Mouse (Mus musculus) stomach, embryonic 14.5 days (tissue): ENCODE measurements at regions not wholly inside any gene's neighbourhood (a gene's known extent, or its start where the extent isn't known, plus 50 kb on each side); places are given as distances from the start of the nearest gene placed in this dataset.
A peak's percentile ranks its signal among the peaks of the same experiment; 100 is the strongest.
"Not testable (repeated sequence)": the region's sequence is repeated elsewhere in the genome, so short reads cannot be mapped to it uniquely, and the experiment has no call there.

Experiments used
- ATAC-seq: fragments of 200-750 bp; cut with Nextera tagmentation; 2 replicates; pipeline ENCODE4 v1.8.0; 2017; ENCODE audit warnings: low read depth, moderate TSS enrichment; ENCODE audit not compliant: insufficient number of reproducible peaks, insufficient read depth, low FRiP score
- H3K27ac ChIP-seq: fragments of 300-500 bp; sonication (generic); 2 replicates; pipeline ENCODE4 v1.5.1; 2014; ENCODE audit warnings: mild to moderate bottlenecking, low read length, moderate library complexity, mixed read lengths
- H3K27me3 ChIP-seq: fragments of 300-500 bp; sonication (generic); 2 replicates; pipeline ENCODE4 v1.6.1; 2014; ENCODE audit warnings: low read length, control low read depth, mixed read lengths; ENCODE audit not compliant: control insufficient read depth, insufficient read depth
- H3K36me3 ChIP-seq: fragments of 300-500 bp; sonication (generic); 2 replicates; pipeline ENCODE4 v1.6.1; 2014; ENCODE audit warnings: mild to moderate bottlenecking, control low read depth, low read length, moderate library complexity, mixed read lengths; ENCODE audit not compliant: control insufficient read depth, insufficient read depth
- H3K4me1 ChIP-seq: fragments of 300-500 bp; sonication (generic); 2 replicates; pipeline ENCODE4 v1.6.1; 2014; ENCODE audit warnings: low read length, control low read depth, mixed read lengths; ENCODE audit not compliant: control insufficient read depth, insufficient read depth
- H3K4me2 ChIP-seq: fragments of 300-500 bp; sonication (generic); replicated peaks from 2 replicates; pipeline ENCODE4 v1.6.1; 2014; ENCODE audit warnings: low read depth, low read length, control low read depth
- H3K4me3 ChIP-seq: fragments of 300-500 bp; sonication (generic); 2 replicates; pipeline ENCODE4 v1.5.1; 2014; ENCODE audit warnings: low read depth, low read length, control low read depth
- H3K9ac ChIP-seq: fragments of 300-500 bp; sonication (generic); replicated peaks from 2 replicates; pipeline ENCODE4 v1.6.1; 2014; ENCODE audit warnings: low read depth, mild to moderate bottlenecking, control low read depth, low read length, moderate library complexity, mixed read lengths
- H3K9me3 ChIP-seq: fragments of 300-500 bp; sonication (generic); 2 replicates; pipeline ENCODE4 v1.6.1; 2016; ENCODE audit warnings: low read depth, low read length, control low read depth; ENCODE audit not compliant: control insufficient read depth
- WGBS: fragments of 180-500 bp; shearing (Covaris S2); extraction: QIAGEN DNeasy Blood & Tissue Kit; methylation state at CpG from one replicate; pipeline ENCODE4 v1.1.7; 2014; 5-methylcytosine and 5-hydroxymethylcytosine counted together

GRCm38 (mm10) chr8:19976461-19976860, 73.3 kb downstream of the Gm31371 start:
- not testable (repeated sequence) for H3K4me3 ChIP-seq, H3K4me1 ChIP-seq, H3K27ac ChIP-seq, H3K27me3 ChIP-seq, H3K4me2 ChIP-seq, ATAC-seq, H3K9me3 ChIP-seq, H3K9ac ChIP-seq, H3K36me3 ChIP-seq

GRCm38 (mm10) chr8:19979536-19980345, 76.5 kb downstream of the Gm31371 start:
- ATAC-seq: peak; percentile 93
- Histone ChIP-seq H3K36me3 (no peaks in the 10 kb centered on the region), H3K4me2 (peak overlapping the region; percentile 66), H3K4me1 (no peaks in the 10 kb centered on the region), H3K9me3 (no peaks in the 10 kb centered on the region; the same call in 1 of the 2 replicates), H3K9ac (peak overlapping the region; percentile 52), H3K27me3 (no peaks in the 10 kb centered on the region), H3K27ac (no peak overlapping the region), H3K4me3 (peak overlapping the region; percentile 45)
- 6% methylated on average over 42 of the region's 42 CpGs for WGBS

- WGBS: 20% methylated on average over 26 of the region's 26 CpGs
- not testable (repeated sequence) for H3K4me1 ChIP-seq, H3K27me3 ChIP-seq, H3K27ac ChIP-seq, H3K36me3 ChIP-seq, H3K9me3 ChIP-seq
- peak overlapping the region; percentile 52 for H3K9ac ChIP-seq
- peak overlapping the region; percentile 66 for H3K4me2 ChIP-seq
- H3K4me3 ChIP-seq: peak overlapping the region; percentile 45
- ATAC-seq: 0 out of 2 replicates have a peak, but pooled peaks have one; percentile 23
Measured at GRCm38 (mm10) chr8:19980346-19980726, 77.1 kb downstream of the Gm31371 start.

GRCm38 (mm10) chr8:20008106-20008505, 104.9 kb downstream of the Gm31371 start:
- WGBS: 82% methylated on average over 3 of the region's 3 CpGs

GRCm38 (mm10) chr8:20010947-20011346, 107.8 kb downstream of the Gm31371 start:
- H3K4me1 ChIP-seq, H3K27me3 ChIP-seq, H3K4me3 ChIP-seq, H3K9ac ChIP-seq, H3K9me3 ChIP-seq, ATAC-seq, H3K4me2 ChIP-seq, H3K36me3 ChIP-seq, H3K27ac ChIP-seq: not testable (repeated sequence)
- WGBS: 74% methylated on average over 8 of the region's 8 CpGs

More at GRCm38 (mm10) chr8:20008106-20008505, 104.9 kb downstream of the Gm31371 start:
- not testable (repeated sequence) for H3K4me2 ChIP-seq, H3K27ac ChIP-seq, ATAC-seq, H3K9ac ChIP-seq, H3K4me3 ChIP-seq, H3K36me3 ChIP-seq, H3K9me3 ChIP-seq, H3K27me3 ChIP-seq, H3K4me1 ChIP-seq

- not testable (repeated sequence) for H3K9me3 ChIP-seq, H3K27ac ChIP-seq, H3K9ac ChIP-seq, H3K4me3 ChIP-seq, H3K4me2 ChIP-seq, H3K27me3 ChIP-seq, ATAC-seq, H3K4me1 ChIP-seq, H3K36me3 ChIP-seq
- WGBS: 74% methylated on average over 7 of the region's 7 CpGs
Measured at GRCm38 (mm10) chr8:20013278-20013677, 110.1 kb downstream of the Gm31371 start.

GRCm38 (mm10) chr8:20014451-20015130, 111.4 kb downstream of the Gm31371 start:
- not testable (repeated sequence) for H3K4me3 ChIP-seq, H3K9me3 ChIP-seq, H3K9ac ChIP-seq, H3K27ac ChIP-seq, H3K4me1 ChIP-seq, H3K4me2 ChIP-seq, H3K27me3 ChIP-seq, ATAC-seq, H3K36me3 ChIP-seq
- 55% methylated on average over 5 of the region's 5 CpGs for WGBS

GRCm38 (mm10) chr8:20015411-20016081, 112.4 kb downstream of the Gm31371 start:
- H3K9ac ChIP-seq, H3K4me2 ChIP-seq, ATAC-seq, H3K4me1 ChIP-seq, H3K27ac ChIP-seq, H3K36me3 ChIP-seq, H3K4me3 ChIP-seq, H3K27me3 ChIP-seq, H3K9me3 ChIP-seq: not testable (repeated sequence)
- WGBS: 84% methylated on average over 6 of the region's 6 CpGs
